Comparison of ENCODE assay signal across 7 mouse cellular contexts in the genomic region with DNA sequence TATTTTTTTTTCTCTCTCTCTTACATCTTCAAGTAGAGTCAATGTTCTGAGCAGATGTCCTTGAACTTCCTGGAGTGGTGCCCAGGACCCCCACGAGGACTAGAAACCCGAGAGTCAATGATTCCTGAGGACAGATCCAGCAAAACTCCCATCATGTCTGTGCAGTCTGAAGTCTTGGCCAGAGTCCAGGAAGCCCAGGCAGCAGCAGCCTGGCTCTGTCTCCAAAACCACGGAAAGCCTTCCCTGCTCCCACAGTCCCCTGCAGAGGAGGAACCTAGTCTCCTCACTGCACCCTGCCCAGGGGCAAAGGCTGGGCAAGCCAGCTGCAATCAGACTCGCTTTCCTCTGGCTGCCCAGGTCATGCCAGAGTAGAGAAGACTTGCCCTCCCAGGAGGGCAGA.
DNase-seq lines count a peak whose midpoint lies in the region; ATAC-seq and TF ChIP-seq lines count a peak whose summit lies in the region.

No protein-coding gene starts in this region.

- TF ChIP-seq POLR2A in cerebellum, adult 2 months (IDR thresholded peaks at IDR 0.05; ENCODE audit: borderline replicate concordance, insufficient read depth, low read length) = no peak

- no peak overlapping the region for H3K4me2 ChIP-seq in lung, embryonic 15.5 days

- peak; percentile 72 for ATAC-seq in lung, embryonic 15.5 days (ENCODE audit: borderline replicate concordance, extremely low read depth, low FRiP score, low TSS enrichment)
- no peak for ATAC-seq in erythroblast, adult 5-6 weeks (replicated peaks; ENCODE audit: low FRiP score, poor library complexity, severe bottlenecking)

- H3K9ac ChIP-seq in lung, embryonic 15.5 days = no peak overlapping the region

- TF ChIP-seq CTCF in cerebellum, adult 2 months (IDR thresholded peaks at IDR 0.05; ENCODE audit: borderline replicate concordance, insufficient read depth, low read depth, low read length) = no peak

- H3K27me3 ChIP-seq in lung, embryonic 15.5 days = no peaks in the 10 kb centered on the region
- no peaks in the 10 kb centered on the region for H3K27me3 ChIP-seq in cerebellum, adult 2 months (ENCODE audit: control insufficient read depth, insufficient read depth, low read length)

- 7% methylated on average over 4 of the region's 4 CpGs for WGBS in lung, embryonic 15.5 days
- WGBS in cerebellum, adult 2 months = 9% methylated on average over 4 of the region's 4 CpGs

- no peak for DNase-seq in lung, adult 18-20 months
- DNase-seq in cerebellum, adult 2 months = peak; percentile 63 to 71
- peak; percentile 44 for DNase-seq in gastrocnemius, postnatal 10 days
- DNase-seq in kidney, postnatal 36 days = peak; percentile 66 to 76
- no peak for DNase-seq in layer of hippocampus, adult 18-20 months (ENCODE audit: low spot score in 2 of 2)

- H3K4me1 ChIP-seq in lung, embryonic 15.5 days = peaks cover 57% of the 10 kb centered on the region
- H3K4me1 ChIP-seq in cerebellum, adult 2 months (ENCODE audit: control insufficient read depth, insufficient read depth, low read length) = peaks cover 58% of the 10 kb centered on the region

- H3K36me3 ChIP-seq in lung, embryonic 15.5 days = no peaks in the 10 kb centered on the region

- H3K9me3 ChIP-seq in lung, embryonic 15.5 days = no peaks in the 10 kb centered on the region

- H3K4me3 ChIP-seq in lung, embryonic 15.5 days = no peak overlapping the region
- H3K4me3 ChIP-seq in cerebellum, adult 2 months (replicated peaks; ENCODE audit: insufficient read depth, low read depth, low read length) = no peak overlapping the region

- H3K27ac ChIP-seq in lung, embryonic 15.5 days = peak overlapping the region; percentile 77
- 0 out of 2 replicates have a peak overlapping the region, but pooled peaks have one; percentile 18 for H3K27ac ChIP-seq in cerebellum, adult 2 months (ENCODE audit: insufficient read depth, low read length)

Comparison
In these comparisons a context has a peak if more than half of its experiments do, and no peak if none do; other contexts are left out.
1. DNase-seq: peak in cerebellum, adult 2 months (2 of 2), gastrocnemius, postnatal 10 days (single experiment) and kidney, postnatal 36 days (2 of 2); none in lung, adult 18-20 months (0 of 2) and layer of hippocampus, adult 18-20 months (0 of 2).